Mouse (Mus musculus) lung, embryonic 14.5 days (tissue): Measurements from ENCODE around the gene Tmem253. TPM values are rescaled to one million over a fixed set of nuclear protein-coding genes. Genes with fewer than 3 reads are reported as not detected.

Experiments used
- ATAC-seq: fragments of 200-750 bp; cut with Nextera tagmentation; 2 replicates; pipeline ENCODE4 v1.8.0; 2017; ENCODE audit warnings: mild to moderate bottlenecking, moderate TSS enrichment, moderate library complexity; ENCODE audit not compliant: insufficient read depth
- DNase-seq: peaks from one replicate; pipeline ENCODE4 v3.0.0-alpha.2; 2015
- H3K27ac ChIP-seq: fragments of 300-500 bp; sonication (generic); 2 replicates; pipeline ENCODE4 v1.5.1; 2014; ENCODE audit warnings: low read depth, mild to moderate bottlenecking, moderate library complexity
- H3K27me3 ChIP-seq: fragments of 300-500 bp; sonication (generic); 2 replicates; pipeline ENCODE4 v1.6.1; 2014; ENCODE audit warnings: low read length, control low read depth; ENCODE audit not compliant: insufficient read depth
- H3K36me3 ChIP-seq: fragments of 300-500 bp; sonication (generic); 2 replicates; pipeline ENCODE4 v1.6.1; 2014; ENCODE audit warnings: control low read depth; ENCODE audit not compliant: insufficient read depth
- H3K4me1 ChIP-seq: fragments of 300-500 bp; sonication (generic); 2 replicates; pipeline ENCODE4 v1.6.1; 2014; ENCODE audit warnings: antibody characterized with exemption, control low read depth; ENCODE audit not compliant: insufficient read depth
- H3K4me2 ChIP-seq: fragments of 300-500 bp; sonication (generic); 2 replicates; pipeline ENCODE4 v1.6.1; 2014; ENCODE audit warnings: mild to moderate bottlenecking
- H3K4me3 ChIP-seq: fragments of 300-500 bp; sonication (generic); 2 replicates; pipeline ENCODE4 v1.5.1; 2014; ENCODE audit warnings: low read depth, low read length
- H3K9ac ChIP-seq: fragments of 300-500 bp; sonication (generic); 2 replicates; pipeline ENCODE4 v1.6.1; 2014
- H3K9me3 ChIP-seq: fragments of 300-500 bp; sonication (generic); 2 replicates; pipeline ENCODE4 v1.6.1; 2016; ENCODE audit warnings: low read depth, low read length, control low read depth
- CTCF ChIP-seq: IDR thresholded peaks from 2 replicates; pipeline ENCODE4 v1.5.1; 2016; ENCODE audit warnings: antibody characterized with exemption, low read depth
- WGBS: fragments of 180-500 bp; shearing (Covaris S2); extraction: QIAGEN DNeasy Blood & Tissue Kit; methylation state at CpG from one replicate; pipeline ENCODE4 v1.1.7; 2014; 5-methylcytosine and 5-hydroxymethylcytosine counted together
- polyA plus RNA-seq: library from polyadenylated mRNA; unstranded; fragments of >200 nt; fragmentation: Nextera tagmentation; extraction: Ambion mirVana; gene quantifications from 2 replicates; pipeline ENCODE4 v1.2.1, GENCODE M21; 2014

Tmem253 gene
- polyA plus RNA-seq, 1 experiment from 2014 or later: 0.74 TPM

DNA sequence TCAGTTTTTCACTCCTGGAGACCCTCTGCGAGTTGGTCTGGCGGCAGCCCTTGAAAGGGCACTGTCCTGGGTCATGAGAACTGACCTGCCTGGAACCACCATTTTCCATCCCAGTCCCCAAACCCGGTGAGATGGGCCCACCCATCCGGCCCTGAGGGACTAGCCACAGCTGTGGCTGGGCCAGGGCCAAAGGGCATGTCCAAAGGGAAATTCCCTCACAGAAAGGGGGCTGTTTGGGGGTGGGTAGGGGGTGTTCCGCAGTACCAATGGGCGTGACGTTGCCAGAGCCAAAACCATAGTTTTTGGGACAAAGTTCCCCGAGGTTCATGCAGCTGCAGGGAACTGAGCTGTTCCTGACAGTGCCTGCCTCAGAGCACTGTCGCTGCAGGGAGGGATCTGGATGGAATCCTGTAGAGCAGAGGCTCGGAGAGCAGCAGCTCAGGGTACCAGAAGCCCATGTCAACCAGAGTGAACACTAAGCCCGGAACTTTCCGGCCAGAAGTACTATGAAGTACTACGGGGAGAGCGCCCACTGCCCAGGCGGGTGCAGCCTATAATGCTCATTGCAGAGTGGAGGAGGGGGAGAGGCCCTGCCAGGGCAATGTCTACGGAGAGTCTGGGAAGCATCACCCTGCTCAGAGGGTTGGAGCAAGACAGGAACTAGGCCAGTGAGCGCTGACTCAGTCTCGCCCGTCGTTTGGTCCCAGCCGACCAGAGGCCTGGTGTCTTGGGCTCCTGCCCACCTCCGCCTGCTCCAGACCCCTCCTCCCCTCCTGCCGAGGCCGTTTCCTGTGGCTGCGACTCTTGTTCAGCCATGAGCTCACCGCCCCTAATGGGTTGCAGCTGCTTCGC lies 29.9 kb upstream of the Tmem253 start:
- H3K27me3 ChIP-seq: no peaks in the 10 kb centered on the region
- peak; percentile 83 for ATAC-seq
- DNase-seq: peak; percentile 92
- TF ChIP-seq CTCF: no peak
- peak overlapping the region; percentile 85 for H3K9ac ChIP-seq
- WGBS: 1% methylated on average over 27 of the region's 27 CpGs
- H3K4me3 ChIP-seq: peak overlapping the region; percentile 79
- peaks cover 35% of the 10 kb centered on the region for H3K36me3 ChIP-seq
- H3K27ac ChIP-seq: peak overlapping the region; percentile 98
- H3K4me1 ChIP-seq: peaks cover 4% of the 10 kb centered on the region; the same call in 1 of the 2 replicates
- H3K4me2 ChIP-seq: peak overlapping the region; percentile 76
- no peaks in the 10 kb centered on the region for H3K9me3 ChIP-seq

DNA sequence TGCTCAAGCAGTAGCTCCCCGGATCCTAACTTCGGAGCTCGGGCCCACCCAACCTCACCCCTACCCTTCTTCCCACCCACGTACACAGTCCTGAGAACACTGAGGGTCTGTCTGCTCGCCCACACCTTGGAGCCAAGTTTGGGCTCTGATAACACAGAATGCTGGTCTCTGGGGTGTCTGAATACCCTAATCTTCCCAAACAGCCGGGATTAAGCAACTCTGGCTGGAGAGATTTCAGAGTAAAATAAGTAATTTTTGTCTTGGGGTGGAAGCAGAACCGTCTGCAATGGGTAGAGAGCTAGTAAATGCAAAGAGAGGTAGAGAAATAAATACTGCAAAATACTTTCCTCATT lies 29.3 kb upstream of the Tmem253 start:
- Histone ChIP-seq H3K27me3 (no peaks in the 10 kb centered on the region), H3K4me1 (peaks cover 4% of the 10 kb centered on the region; the same call in 1 of the 2 replicates), H3K9ac (peak overlapping the region; percentile 85), H3K36me3 (peaks cover 41% of the 10 kb centered on the region), H3K9me3 (no peaks in the 10 kb centered on the region), H3K4me3 (peak overlapping the region; percentile 79), H3K27ac (peak overlapping the region; percentile 98), H3K4me2 (peak overlapping the region; percentile 76)
- TF ChIP-seq CTCF: no peak
- DNase-seq (no peak), ATAC-seq (no peak)
- 3% methylated on average over 7 of the region's 7 CpGs for WGBS

DNA sequence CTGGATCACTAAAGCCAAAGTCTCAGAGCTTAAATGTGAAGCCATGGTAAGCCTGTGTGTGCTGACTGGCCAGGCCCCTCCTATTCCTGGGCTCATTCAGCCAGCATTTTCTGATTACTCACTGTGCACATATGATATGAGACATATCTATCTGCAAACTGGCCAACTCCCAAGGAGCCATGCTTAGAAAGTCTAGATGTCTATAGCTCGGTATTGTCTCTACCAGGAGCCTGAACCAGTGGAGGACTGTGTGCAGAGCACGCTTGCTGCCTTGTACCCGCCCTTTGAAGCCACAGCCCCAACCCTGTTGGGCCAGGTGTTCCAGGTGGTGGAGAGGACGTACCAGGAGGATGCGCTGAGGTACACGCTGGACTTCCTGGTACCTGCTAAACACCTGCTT lies 28.3 kb upstream of the Tmem253 start:
- no peak overlapping the region; the same call in 1 of the 2 replicates for H3K4me3 ChIP-seq
- ATAC-seq: no peak
- 86% methylated on average over 6 of the region's 6 CpGs for WGBS
- no peak for TF ChIP-seq CTCF
- no peak for DNase-seq
- peaks cover 51% of the 10 kb centered on the region for H3K36me3 ChIP-seq
- no peak overlapping the region for H3K27ac ChIP-seq
- no peaks in the 10 kb centered on the region for H3K9me3 ChIP-seq
- H3K4me2 ChIP-seq: peak overlapping the region; percentile 76; the same call in 1 of the 2 replicates
- peaks cover 4% of the 10 kb centered on the region; the same call in 1 of the 2 replicates for H3K4me1 ChIP-seq
- H3K9ac ChIP-seq: no peak overlapping the region
- no peaks in the 10 kb centered on the region for H3K27me3 ChIP-seq

DNA sequence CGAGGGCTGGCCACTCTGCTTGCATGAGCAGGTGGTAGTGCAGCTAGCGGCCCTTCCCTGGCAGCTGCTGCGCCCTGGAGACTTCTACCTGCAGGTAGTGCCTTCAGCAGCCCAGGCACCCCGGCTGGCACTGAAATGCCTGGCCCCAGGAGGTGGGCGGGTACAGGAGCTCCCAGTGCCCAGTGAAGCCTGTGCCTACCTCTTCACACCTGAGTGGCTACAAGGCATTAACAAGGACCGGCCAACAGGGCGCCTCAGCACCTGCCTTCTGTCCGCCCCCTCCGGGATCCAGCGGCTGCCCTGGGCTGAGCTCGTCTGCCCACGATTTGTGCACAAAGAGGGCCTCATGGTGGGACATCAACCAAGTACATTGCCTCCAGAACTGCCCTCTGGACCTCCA lies 26.7 kb upstream of the Tmem253 start:
- peaks cover 65% of the 10 kb centered on the region for H3K36me3 ChIP-seq
- ATAC-seq: no peak
- H3K4me1 ChIP-seq: peaks cover 4% of the 10 kb centered on the region; the same call in 1 of the 2 replicates

DNA sequence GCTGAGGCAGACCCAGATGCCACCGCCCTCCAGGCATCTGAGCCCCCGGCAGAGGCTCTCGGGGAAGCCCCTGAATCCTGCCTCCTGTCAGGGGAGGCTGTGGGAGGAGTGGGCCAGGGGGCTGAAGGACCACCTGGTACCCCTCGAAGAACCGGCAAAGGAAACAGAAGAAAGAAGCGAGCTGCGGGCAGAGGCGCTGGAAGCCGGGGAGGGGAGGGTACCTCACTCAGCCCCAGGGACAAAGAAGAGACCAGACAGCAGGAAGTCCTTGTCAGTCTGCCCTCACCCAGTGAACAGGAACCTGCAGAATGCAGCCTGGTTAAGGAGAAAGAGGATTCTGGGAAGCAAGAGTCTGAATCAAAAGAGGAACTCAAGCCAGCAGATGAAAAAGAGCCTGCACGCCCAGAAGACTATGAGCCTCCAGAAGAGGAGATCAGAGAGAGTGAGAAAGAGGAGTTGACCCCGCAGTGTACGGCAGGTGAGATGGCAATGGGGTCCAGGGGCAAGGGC lies 25.9 kb upstream of the Tmem253 start:
- peaks cover 4% of the 10 kb centered on the region; the same call in 1 of the 2 replicates for H3K4me1 ChIP-seq
- DNase-seq (no peak), ATAC-seq (no peak)
- no peaks in the 10 kb centered on the region for H3K9me3 ChIP-seq
- 65% methylated on average over 12 of the region's 12 CpGs for WGBS
- no peak overlapping the region for H3K27ac ChIP-seq
- no peak for TF ChIP-seq CTCF
- H3K36me3 ChIP-seq: peaks cover 72% of the 10 kb centered on the region
- H3K9ac ChIP-seq: no peak overlapping the region
- H3K4me2 ChIP-seq: no peak overlapping the region
- H3K4me3 ChIP-seq: no peak overlapping the region
- no peaks in the 10 kb centered on the region for H3K27me3 ChIP-seq

More for the DNA sequence above, 26.7 kb upstream of the Tmem253 start:
- H3K9me3 ChIP-seq: no peaks in the 10 kb centered on the region
- no peak for DNase-seq
- no peak overlapping the region for H3K4me2 ChIP-seq
- WGBS: 75% methylated on average over 12 of the region's 12 CpGs
- H3K4me3 ChIP-seq: no peak overlapping the region
- H3K9ac ChIP-seq: no peak overlapping the region
- TF ChIP-seq CTCF: no peak
- no peaks in the 10 kb centered on the region for H3K27me3 ChIP-seq
- no peak overlapping the region for H3K27ac ChIP-seq

DNA sequence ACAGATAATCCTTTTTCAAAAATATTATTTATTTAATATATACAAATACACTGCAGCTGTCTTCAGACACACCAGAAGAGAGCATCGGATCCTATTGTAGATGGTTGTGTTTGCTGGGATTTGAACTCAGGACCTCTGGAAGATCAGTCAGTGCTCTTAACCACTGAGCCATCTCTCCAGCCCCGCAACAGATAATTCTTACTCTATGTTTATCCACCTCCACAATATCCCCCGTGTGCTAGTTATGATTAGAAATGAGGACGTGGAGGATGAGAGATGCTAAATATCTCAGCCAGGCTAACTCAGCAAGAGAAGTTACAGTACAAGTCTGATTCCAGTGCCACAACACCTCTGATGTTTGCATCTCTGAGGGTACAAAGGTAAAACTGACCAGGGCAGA lies 21.0 kb upstream of the Tmem253 start:
- no peak for TF ChIP-seq CTCF
- DNase-seq: no peak
- no peak overlapping the region for H3K4me3 ChIP-seq
- H3K27me3 ChIP-seq: no peaks in the 10 kb centered on the region
- 75% methylated on average over 4 of the region's 4 CpGs for WGBS
- H3K9ac ChIP-seq: no peak overlapping the region
- H3K27ac ChIP-seq: no peak overlapping the region
- no peak for ATAC-seq
- no peaks in the 10 kb centered on the region for H3K9me3 ChIP-seq
- no peak overlapping the region for H3K4me2 ChIP-seq
- no peaks in the 10 kb centered on the region for H3K4me1 ChIP-seq
- peaks cover 96% of the 10 kb centered on the region for H3K36me3 ChIP-seq

DNA sequence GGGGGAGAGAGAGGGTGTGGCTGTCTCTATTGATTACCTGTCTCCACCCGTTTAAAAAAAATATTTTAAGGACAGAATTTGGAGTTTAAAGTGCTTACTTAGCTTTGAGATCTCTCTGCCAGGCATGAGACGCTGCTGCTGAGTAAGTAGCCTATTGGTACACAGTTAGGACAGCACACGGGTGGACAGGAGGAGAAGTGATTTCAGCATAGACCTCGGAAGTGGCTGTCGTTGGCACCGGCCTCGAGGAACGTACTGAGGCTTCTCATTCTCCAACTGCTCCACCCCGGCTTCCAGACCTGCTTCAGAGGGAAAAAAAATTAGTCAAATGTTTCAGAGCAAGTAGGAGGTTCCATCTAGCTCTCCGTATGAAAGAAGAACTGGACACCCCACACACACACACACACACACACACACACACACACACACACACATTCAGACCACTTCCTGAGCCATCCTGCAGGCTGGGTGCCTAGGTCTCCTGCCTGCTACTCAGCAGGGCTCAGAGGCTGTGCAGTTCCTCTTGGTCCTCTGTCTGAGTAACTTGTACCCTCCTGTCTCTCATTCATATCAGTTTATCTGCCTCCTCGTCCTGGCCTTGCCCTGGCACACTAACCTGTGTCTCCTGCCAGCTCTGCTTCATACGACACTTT lies 20.1 kb upstream of the Tmem253 start:
- H3K36me3 ChIP-seq: peaks cover 96% of the 10 kb centered on the region

More for the DNA sequence above, 20.1 kb upstream of the Tmem253 start:
- H3K4me1 ChIP-seq: no peaks in the 10 kb centered on the region
- no peak overlapping the region for H3K4me3 ChIP-seq
- no peak overlapping the region for H3K9ac ChIP-seq
- H3K27me3 ChIP-seq: no peaks in the 10 kb centered on the region
- no peaks in the 10 kb centered on the region for H3K9me3 ChIP-seq
- TF ChIP-seq CTCF: no peak
- DNase-seq (no peak), ATAC-seq (no peak)
- no peak overlapping the region for H3K4me2 ChIP-seq
- no peak overlapping the region for H3K27ac ChIP-seq
- 76% methylated on average over 12 of the region's 12 CpGs for WGBS
